Mouse (Mus musculus) right cerebral cortex, adult 18-20 months (tissue): ENCODE measurements around the gene Nrros.
"Not testable (repeated sequence)": the region's sequence is repeated elsewhere in the genome, so short reads cannot be mapped to it uniquely, and the experiment has no call there.

Experiments used
- DNase-seq: peaks from one replicate; pipeline ENCODE4 v3.0.0; 2022; ENCODE audit warnings: mixed read lengths

Gene Nrros

DNA sequence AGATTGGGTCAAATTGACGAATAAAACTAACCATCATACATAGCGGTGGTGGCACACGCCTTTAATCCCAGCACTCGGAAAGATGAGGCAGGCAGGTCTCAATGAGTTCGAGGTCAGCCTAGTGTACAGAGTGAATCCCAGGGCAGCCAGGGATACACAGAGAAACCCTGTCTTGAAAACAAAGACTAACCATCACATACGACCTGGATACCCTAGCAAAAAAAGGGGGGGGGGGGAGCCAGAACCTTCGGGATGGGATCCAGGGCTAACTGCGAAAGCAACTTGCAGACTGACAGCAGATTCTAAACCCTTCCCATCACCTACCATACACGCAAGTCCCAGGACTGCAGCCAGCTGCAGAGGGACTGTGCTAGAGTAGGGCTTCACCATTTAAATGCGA is 51.0 kb downstream of the Nrros start:
- DNase-seq, result no peak

DNA sequence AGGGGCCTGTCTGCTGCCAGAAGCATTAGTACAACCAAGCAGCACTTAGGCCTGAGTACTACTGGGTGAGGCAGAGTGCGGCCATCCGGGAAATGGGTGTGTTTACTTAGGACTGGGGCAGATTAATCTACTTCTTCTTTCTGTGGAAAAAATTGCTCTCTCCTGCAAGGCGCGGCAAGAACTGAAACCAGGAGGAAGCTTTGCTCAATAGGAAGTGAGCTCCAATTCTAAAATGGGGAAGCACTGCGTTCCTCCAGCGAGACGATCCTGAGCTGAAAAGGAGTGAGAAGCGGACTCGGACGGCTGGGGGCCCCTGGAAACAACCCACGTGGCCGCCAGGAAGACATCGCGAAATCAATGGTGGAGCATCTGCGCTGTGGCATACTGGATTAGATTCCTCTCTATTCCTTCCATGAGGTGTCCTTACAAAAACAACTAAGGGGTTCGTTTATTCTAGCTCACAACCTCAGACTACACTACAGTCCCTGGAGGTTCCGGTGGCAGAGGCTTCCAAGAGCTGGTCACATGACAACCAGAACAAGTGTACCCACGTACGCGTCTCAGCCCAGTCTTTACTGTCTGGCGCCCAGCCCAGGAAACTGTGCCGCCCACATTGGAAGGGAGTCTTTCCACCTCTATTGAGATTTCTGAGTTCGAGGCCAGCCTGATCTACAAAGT is 51.7 kb downstream of the Nrros start:
- DNase-seq, result peak; percentile 54

DNA sequence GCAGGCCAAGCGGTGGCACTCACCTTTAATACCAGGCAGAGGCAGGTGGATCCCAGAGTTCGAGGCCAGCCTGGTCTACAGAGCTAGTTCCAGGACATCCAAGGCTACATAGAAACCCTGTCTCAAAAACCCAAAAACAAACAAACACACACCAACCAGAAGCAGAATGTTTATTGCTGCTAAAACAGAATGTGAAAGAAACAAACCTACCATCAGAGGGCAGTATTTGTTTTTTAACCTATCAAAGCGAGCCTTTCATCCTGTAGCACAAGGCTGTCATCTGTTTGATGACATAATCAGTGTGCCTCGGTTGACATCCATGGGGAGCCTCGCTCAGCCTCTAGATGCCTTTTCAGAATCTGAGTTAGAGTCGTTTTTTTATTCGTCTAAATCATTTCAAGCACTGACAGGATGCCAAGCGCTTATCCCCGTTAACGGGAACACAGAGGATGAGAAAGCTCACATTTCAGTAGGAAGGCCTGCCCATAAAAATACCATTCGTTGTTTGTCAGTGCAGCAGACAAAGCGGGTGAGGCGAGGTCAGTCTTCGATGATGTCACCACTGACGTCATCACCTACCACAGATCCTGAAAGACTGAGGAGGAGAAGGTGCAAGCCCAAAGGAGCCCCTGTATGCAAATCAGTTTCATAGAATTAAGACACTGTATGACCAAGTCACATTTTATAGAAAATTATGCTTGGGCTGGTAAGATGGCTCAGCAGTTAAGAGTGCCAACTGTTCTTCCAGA is 54.3 kb downstream of the Nrros start:
- no peak for DNase-seq

DNA sequence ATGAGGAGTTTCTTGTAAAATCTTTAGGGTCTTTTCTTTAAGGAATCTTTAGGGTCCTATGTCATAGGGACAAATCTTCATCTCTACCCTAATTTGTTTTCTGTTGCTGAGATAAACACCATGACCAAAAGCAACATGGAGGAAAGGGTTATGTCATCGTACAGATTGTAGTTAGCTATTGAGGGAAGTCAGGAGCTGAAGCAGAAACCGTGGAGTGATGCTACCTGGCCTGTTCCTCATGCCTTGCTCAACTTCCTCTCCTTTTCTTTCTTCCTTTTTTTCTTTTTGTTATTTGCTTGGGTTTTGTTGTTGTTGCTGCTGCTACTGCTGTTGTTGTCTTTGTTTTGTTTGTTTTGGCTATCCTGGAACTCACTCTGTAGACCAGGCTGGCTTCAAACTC is 56.8 kb downstream of the Nrros start:
- no peak for DNase-seq

DNA sequence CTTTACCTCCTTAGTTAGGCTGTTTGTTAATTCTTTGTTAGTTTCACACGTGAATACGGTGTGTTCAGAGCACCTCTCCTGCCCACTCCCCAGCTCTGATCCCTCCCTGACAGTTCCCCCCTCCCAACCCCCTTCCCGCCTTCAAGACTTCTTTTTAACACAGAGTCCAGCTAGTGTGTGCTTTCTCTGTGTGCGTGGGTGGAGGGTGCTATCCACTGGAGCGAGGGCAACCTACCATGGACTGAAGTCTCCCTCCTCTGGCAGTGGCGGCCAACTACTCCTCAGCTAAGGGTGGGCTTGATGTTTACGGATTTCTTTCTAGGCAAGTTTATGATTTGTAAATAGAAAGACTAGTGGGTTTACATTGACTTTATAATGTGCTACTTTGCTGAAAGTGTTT is 57.2 kb downstream of the Nrros start:
- no peak for DNase-seq

DNA sequence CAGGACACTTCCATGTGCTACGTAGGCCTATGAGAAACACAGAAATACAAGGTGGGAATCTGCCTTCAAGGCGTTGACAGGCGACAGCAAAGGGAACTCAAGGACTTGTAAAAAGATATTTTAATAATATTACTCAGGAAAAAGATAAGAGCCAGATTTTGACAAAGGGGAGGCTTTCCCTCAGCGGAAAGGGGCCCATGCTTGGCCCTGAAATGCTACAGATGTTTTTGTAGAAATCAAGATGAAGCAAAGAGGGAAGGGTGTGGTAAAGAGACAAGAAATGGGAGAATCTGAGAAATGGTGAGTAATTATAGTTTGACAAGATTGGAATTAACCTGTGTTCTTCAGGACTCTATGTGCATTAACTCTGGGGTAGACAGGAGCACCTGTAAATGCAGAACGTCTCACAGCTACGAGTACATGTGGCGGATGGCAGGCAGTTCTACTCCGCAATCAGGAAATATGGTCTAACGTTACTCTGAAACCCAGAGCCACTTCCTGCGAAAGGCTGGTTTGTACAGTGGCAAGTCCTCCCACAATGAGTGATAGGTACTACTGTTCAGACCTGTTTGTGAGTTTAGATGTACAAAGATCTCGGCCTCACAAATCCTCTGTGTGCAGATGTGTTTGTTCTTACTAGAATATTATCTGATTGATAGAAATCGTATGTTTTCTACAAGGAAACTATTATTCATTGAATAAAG is 57.9 kb downstream of the Nrros start:
- no peak for DNase-seq

DNA sequence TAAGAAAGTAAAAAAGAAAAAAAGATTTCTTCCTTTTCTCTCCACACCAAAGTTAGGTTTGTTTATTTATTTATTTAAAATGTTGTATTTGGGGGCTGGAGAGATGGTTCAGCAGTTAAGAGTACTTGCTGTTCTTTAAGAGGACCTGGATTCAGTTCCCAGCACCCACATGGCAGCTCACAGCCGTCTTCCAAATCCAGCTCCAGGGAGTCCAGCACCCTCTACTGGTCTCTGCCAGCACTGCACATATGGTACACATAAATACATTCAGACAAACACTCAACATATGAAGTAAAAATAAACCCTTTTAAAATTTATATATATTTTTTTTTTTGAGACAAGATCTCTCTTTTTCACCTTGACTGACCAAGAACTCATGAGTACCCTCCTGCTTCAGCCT is 59.7 kb downstream of the Nrros start:
- no peak for DNase-seq

DNA sequence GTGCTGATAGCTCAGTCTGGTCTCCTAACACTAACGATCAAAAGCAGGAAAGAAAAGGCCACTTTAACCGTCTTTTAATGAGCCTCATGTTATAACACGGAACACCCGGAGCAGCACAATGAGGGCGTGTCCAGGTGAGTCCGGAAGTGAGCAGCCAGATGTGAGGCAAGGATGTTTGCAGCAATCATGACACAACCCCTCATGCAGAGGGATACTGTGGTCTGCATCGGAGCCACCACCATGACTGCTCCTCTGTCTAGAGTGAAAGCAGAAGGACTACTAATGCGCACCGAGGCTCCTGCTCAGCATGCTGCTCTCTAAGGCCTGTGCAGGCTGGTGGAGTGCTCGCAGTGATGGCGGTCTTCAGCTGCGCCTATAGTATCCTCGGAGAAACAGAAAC is 63.1 kb downstream of the Nrros start:
- DNase-seq, result no peak

DNA sequence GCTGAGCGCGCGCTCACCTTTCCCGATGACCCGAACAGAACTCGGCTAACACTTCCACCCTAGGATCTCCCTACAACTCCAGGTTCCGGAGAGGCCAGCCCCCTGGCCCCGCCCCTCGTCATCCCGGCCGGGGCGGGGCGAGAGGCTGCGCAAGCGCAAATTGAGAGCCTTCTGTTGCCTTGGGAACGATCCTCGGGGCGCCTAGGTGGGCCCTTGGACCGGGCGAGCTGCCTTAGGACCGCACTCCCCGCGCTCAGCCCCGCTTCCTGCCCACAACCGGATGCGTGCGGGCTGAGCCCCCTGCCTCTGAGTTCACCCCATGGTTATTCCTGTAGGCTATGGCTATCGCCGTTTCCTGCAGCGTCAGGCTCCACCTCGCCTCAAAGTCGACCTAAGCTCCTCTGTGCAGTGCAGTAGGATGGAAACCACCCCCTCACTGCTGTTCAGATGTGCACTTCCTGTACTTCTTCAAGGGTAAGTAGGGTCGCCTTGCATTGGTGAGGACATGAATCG is 65.7 kb downstream of the Nrros start, which contains the start of the genes Pigx and Cep19:
Pigx (minus strand) TSS at position 103 of the 513 bp plus-strand sequence.
Cep19 (plus strand) TSS at position 163 of the 513 bp plus-strand sequence.
- DNase-seq, result peak; percentile 90

DNA sequence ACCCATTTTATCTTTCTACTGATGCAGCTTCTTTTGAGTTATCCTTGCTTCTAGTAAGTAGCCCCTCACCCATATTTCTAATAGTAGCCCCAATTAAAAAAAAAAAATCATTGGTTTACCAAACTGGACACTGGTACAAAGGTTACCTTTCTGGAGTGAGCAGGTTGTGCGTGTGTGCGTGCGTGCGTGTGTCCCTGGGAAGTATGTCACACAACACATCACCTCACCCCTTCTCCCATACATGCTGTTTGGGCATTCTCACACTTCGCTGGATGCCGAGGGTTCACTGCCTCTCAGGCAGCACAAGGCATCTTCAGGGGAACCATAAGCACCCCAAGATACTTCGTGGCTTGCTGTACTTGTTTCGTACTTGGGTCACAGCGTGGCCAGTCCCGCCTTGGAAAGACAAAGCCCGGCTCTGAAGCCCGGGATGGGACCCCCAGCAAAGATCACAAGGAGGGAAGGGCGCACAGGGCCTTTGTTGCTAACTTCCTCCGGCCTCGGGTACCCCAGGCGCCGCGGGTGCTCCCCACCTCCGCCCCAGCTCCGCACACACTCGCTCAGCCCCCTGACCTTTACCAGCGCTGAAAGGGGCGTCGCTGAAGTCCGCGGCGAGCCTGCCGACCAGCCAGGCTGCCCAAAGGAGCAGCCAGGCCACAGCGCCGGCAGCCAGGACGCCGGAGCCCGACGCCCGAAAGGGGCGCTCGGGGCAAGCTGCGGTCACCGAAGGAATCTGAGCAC is 66.3 kb downstream of the Nrros start:
- DNase-seq, result no peak

DNA sequence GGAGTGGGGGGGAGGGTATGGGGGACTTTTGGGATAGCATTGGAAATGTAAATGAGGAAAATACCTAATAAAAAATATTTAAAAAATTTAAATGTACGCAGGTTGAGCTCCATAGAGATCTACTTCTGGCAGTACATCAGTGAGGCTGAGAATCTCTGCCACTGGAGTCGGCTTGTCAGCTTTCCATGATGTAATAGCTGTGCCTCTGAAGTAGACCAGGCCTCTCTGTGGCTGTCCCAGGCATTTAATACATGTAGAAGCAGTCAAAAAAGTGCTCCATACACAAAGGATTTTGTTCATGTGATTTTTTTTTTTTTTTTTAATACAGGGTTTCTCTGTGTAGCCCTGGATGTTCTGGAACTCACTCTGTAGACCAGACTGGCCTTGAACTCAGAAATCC is 67.6 kb downstream of the Nrros start:
- DNase-seq, result not testable (repeated sequence)
